Mouse (Mus musculus) liver (tissue): Measurements from ENCODE around the gene Clint1.

Source experiments
- DNase-seq: peaks from one replicate; pipeline ENCODE4 v3.0.0-alpha.2; 2020; ENCODE audit warnings: mixed read lengths

Gene Clint1

GRCm38 (mm10) chr11:45851516-45852123 lies at the start of gene Clint1:
Gene Clint1, plus strand, starts transcription at chr11:45852051.
- peak; percentile 87 for DNase-seq

- DNase-seq: no peak
Measured at GRCm38 (mm10) chr11:45804068-45804467, 47.8 kb upstream of the Clint1 start.

GRCm38 (mm10) chr11:45805312-45805772 lies 46.5 kb upstream of the Clint1 start:
- peak; percentile 87 for DNase-seq

GRCm38 (mm10) chr11:45805810-45806209 lies 46.0 kb upstream of the Clint1 start:
- DNase-seq: no peak

DNA sequence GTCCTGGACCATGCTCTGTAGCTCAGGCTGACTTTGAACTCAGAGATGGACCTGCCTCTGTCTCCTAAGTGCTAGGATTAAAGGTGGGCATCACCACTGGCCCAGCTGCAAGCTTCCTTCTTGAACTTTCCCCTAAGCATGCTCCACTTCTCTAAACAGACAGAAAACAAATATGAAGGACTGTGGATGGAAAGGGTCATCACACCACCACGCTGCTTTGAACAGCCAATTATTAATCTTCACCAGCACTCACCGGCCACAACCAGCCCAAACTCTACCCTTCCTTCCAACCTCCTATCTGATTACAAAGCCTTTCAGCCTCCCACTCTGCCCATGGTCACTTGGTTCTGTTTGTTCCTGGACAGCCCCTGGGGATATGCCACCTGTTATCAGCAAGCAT lies 45.6 kb upstream of the Clint1 start:
- peak; percentile 42 for DNase-seq

DNA sequence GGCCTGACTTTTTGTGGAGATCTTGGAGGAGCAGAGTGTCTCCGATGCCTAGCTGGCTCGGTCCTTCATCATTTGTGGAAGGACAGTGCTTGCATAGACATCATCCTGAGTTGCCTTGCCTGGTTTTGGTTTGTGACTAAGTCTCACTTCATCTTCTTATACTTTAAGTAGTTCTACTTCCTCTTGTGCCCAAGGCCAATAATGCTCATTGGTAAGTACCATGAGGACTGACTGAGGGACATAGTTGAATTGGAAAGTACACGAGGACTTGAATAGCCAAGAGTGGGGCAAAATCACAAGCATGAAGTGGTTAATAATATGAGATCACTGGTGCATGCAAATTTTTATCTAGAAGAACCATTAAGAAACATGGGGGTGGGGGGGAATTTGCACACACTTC lies 45.0 kb upstream of the Clint1 start:
- DNase-seq: no peak

- peak; percentile 47 for DNase-seq
Measured at GRCm38 (mm10) chr11:45807820-45808219, 44.0 kb upstream of the Clint1 start.

GRCm38 (mm10) chr11:45809424-45809823 lies 42.4 kb upstream of the Clint1 start:
- peak; percentile 61 for DNase-seq

DNA sequence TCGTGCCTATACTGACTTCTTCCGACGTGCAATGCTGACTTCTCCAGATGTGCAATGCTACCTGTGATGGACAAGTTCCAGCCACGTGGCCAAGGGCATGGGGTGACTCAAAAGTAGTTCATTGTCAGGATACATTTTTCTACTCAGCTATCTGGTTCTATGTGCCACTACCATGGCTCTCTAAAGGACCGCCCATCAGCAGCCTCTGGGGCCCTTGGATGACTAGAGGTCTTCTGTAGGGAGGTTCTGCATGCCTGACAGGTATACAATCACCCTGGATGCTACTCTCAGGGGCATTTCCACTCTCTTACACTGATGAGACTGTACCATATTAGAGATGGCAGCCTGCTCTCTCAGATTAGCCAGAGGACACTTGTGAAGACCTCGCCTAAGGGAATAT lies 41.8 kb upstream of the Clint1 start:
- DNase-seq: peak; percentile 76

- DNase-seq: peak; percentile 86
Measured at GRCm38 (mm10) chr11:45810805-45811204, 41.0 kb upstream of the Clint1 start.

- no peak for DNase-seq
Measured at GRCm38 (mm10) chr11:45815603-45816002, 36.2 kb upstream of the Clint1 start.

GRCm38 (mm10) chr11:45816712-45817111 lies 35.1 kb upstream of the Clint1 start:
- no peak for DNase-seq

- no peak for DNase-seq
Measured at GRCm38 (mm10) chr11:45817996-45818395, 33.9 kb upstream of the Clint1 start.

DNA sequence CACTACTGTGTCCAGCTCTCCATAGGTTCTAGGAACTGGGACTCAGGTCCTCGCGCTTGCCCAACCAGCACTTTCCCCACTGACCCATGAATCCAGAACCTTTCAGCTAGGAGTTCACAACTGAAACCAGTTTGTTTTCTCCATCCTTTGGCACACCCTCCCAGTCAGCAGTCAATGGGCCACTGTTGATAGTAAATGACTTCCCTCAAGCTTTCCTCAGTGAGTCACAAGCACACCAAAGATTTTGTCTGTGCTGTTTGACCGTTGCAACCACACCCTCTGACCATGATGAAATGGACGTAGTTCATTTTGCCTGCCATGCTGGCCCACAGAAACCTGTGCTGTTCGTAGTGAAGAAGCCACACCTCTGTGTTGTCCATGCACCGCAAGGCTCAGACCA lies 30.9 kb upstream of the Clint1 start:
- DNase-seq: no peak

GRCm38 (mm10) chr11:45830112-45830511 lies 21.7 kb upstream of the Clint1 start:
- no peak for DNase-seq

GRCm38 (mm10) chr11:45830743-45831310 lies 21.0 kb upstream of the Clint1 start:
- no peak for DNase-seq

- no peak for DNase-seq
Measured at GRCm38 (mm10) chr11:45831476-45832143, 20.2 kb upstream of the Clint1 start.

- no peak for DNase-seq
Measured at GRCm38 (mm10) chr11:45835625-45836255, 16.1 kb upstream of the Clint1 start.

- no peak for DNase-seq
Measured at GRCm38 (mm10) chr11:45837257-45837817, 14.5 kb upstream of the Clint1 start.

DNA sequence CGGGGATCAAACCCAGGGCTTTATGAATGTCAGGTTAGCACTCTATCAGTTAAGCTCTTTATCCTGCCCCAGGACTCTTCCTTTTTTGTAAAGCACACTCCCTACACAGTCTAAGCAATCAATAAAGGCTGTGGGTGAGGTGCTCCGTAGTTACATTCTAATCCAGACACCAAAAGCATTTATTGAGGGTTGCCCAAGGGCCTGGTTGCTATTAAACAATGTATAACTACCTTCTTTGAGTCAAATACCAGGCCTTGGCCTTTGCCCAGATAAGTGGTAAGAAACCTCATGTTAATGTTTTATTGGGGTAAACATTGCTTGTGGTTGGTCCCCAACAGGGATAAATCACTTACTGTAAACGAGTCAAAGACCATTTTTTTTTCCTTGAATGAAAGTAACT lies 13.4 kb upstream of the Clint1 start:
- DNase-seq: no peak

DNA sequence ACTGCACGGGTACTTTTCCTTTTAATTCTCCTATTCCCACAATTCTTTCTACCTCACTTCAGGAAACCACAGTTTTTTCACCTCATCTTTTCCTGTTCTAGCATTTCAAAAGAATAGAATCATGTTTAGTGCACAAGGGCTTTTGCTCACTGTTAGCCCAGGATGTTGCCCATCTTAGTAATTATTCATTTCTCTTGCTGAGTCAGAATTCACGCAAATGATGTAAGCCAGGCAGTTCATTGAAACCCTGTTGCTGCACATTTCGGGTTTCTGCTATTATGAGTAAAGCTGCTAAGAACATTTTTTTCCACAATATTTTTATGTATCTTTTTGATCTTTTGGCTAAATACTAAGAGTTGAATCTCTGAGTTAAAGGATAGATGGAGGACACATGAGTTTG lies 11.5 kb upstream of the Clint1 start:
- no peak for DNase-seq

DNA sequence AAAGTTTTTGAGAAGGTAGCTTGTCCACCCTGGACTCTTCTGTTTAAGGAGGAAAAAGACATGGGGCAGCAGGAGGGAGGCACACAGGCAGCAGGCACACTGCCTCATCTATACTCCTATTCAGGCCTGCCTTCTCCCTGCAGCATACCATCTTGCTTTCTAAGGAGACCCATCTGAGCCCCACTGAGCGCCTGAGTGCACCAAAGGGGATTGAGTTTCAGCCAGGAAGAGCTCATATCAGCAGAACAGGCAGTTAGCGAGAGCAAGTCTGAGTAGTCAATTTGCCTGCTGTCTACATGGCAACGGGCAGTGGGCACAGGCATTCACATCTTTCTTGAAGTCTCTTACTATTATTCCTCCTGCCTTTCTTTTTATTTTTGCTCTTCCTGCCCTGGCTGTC lies 5.8 kb upstream of the Clint1 start:
- DNase-seq: no peak

GRCm38 (mm10) chr11:45847548-45847947 lies 4.3 kb upstream of the Clint1 start:
- DNase-seq: no peak

DNA sequence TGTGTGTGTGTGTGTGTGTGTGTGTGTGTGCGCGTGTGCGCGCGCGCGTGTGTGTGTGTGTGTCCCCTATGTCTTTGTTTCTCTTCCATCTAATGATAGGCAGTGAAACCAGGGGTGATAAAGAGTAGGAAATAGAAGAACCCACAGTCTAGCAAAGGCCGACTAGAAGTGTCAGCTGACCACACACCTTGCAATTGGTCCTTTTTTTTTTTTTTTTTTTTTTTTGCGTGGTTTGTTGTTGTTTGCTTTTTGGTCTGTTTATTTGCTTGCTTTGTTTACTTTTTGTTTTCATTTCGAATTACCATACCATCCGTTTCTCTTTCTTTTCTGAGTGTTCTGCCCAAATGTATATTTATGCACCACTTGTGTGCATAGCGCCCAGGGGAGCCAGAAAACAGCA lies 3.6 kb upstream of the Clint1 start:
- DNase-seq: no peak
